Comparison of ENCODE assay signal across 30 mouse cellular contexts in the genomic region with DNA sequence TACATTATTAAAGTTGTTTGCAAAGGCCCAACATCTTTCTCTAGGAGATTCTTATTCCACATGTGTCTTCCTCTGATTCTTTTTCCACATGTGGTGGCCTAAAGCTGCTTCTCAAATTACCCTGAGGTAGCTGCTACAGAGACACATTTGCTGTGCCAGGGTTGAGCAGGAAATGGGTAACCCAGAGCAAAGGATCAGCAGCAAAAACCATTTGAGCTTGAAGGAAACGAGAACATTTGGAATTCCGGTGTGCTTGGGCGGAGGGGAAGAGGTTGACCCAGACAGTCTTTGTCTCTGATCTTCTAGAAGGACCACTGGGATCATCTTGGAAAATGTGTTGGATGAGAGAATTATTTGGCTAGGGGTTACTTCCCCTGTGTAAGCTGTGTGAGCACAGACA. TPM values are rescaled to one million over a fixed set of nuclear protein-coding genes. Genes with fewer than 3 reads are reported as not detected.
A peak's percentile ranks its signal among the peaks of the same experiment; 100 is the strongest.
DNase-seq lines count a peak whose midpoint lies in the region; ATAC-seq and TF ChIP-seq lines count a peak whose summit lies in the region.
"Had no signal": no experiment of that assay in that cellular context is flagged by ENCODE, and none has a peak within 500 bp of the region (broad histone marks: within the 10 kb centered on the region; RNA-seq: fewer than 3 reads in every experiment).

No protein-coding gene starts in this region.

- no peaks in the 10 kb centered on the region for H3K36me3 ChIP-seq in heart, embryonic 11.5 days (ENCODE audit: control insufficient read depth, insufficient read depth, low read length)
- no peaks in the 10 kb centered on the region for H3K36me3 ChIP-seq in heart, postnatal 0 days (replicated peaks; ENCODE audit: control insufficient read depth, insufficient read depth, low read length)
- H3K36me3 ChIP-seq: embryonic facial prominence, embryonic 13.5 days; embryonic facial prominence, embryonic 15.5 days; forebrain, embryonic 10.5 days; forebrain, embryonic 12.5 days; G1E had no signal

- no peaks in the 10 kb centered on the region for H3K4me1 ChIP-seq in heart, embryonic 11.5 days (ENCODE audit: control insufficient read depth, insufficient read depth, low read length)
- no peaks in the 10 kb centered on the region for H3K4me1 ChIP-seq in heart, postnatal 0 days (ENCODE audit: control insufficient read depth, insufficient read depth)
- H3K4me1 ChIP-seq: embryonic facial prominence, embryonic 13.5 days; embryonic facial prominence, embryonic 15.5 days; forebrain, embryonic 10.5 days had no signal

- TF ChIP-seq EP300 in heart, postnatal 0 days (IDR thresholded peaks at IDR 0.05; ENCODE audit: low read depth) = no peak

- peak overlapping the region; percentile 84 for H3K27ac ChIP-seq in gastrocnemius, adult 2 months
- no peak overlapping the region for H3K27ac ChIP-seq in heart, embryonic 11.5 days (ENCODE audit: low read depth, low read length)
- H3K27ac ChIP-seq in heart, postnatal 0 days (ENCODE audit: low read depth) = peak overlapping the region; percentile 30; the same call in 1 of the 2 replicates
- H3K27ac ChIP-seq: embryonic facial prominence, embryonic 13.5 days; embryonic facial prominence, embryonic 15.5 days; forebrain, embryonic 10.5 days; forebrain, embryonic 12.5 days had no signal

- no peak for ATAC-seq in heart, embryonic 11.5 days (replicated peaks; ENCODE audit: insufficient number of reproducible peaks, low FRiP score, low TSS enrichment)
- ATAC-seq in heart, postnatal 0 days (ENCODE audit: insufficient read depth, low read depth) = no peak
- ATAC-seq: activated CD4-positive, CD25-positive, alpha-beta regulatory T cell, adult 4 months; CD4-positive, CD25-positive, alpha-beta regulatory T cell, adult 4 months; forebrain, embryonic 14.5 days; Patski had no signal

- WGBS in heart, embryonic 11.5 days (ENCODE audit: insufficient replicate concordance) = 77% methylated on average over 3 of the region's 3 CpGs
- 58% methylated on average over 3 of the region's 3 CpGs for WGBS in heart, postnatal 0 days

- intact Hi-C loops in gastrocnemius, adult 2 months (cut with DNase I) = no loop called here
- intact Hi-C loops in heart, postnatal 25 days (cut with DNase I) = no loop called here
- intact Hi-C loops in heart, postnatal 36 days (cut with DNase I) = no loop called here

- no peak overlapping the region for H3K9ac ChIP-seq in heart, embryonic 11.5 days (ENCODE audit: low read depth, low read length)
- no peak overlapping the region for H3K9ac ChIP-seq in heart, postnatal 0 days (replicated peaks; ENCODE audit: low read depth, low read length)
- H3K9ac ChIP-seq: embryonic facial prominence, embryonic 13.5 days; embryonic facial prominence, embryonic 15.5 days; forebrain, embryonic 12.5 days had no signal

- no peaks in the 10 kb centered on the region for H3K9me3 ChIP-seq in heart, embryonic 11.5 days (replicated peaks; ENCODE audit: control insufficient read depth, low read length)
- H3K9me3 ChIP-seq in heart, postnatal 0 days (replicated peaks; ENCODE audit: control insufficient read depth, low read length) = no peaks in the 10 kb centered on the region
- H3K9me3 ChIP-seq: embryonic facial prominence, embryonic 13.5 days; embryonic facial prominence, embryonic 15.5 days; forebrain, embryonic 10.5 days; forebrain, embryonic 12.5 days; G1E had no signal

- H3K4me2 ChIP-seq in heart, embryonic 11.5 days = no peak overlapping the region
- H3K4me2 ChIP-seq in heart, postnatal 0 days (ENCODE audit: low read depth, low read length) = no peak overlapping the region
- H3K4me2 ChIP-seq: embryonic facial prominence, embryonic 13.5 days; embryonic facial prominence, embryonic 15.5 days; forebrain, embryonic 12.5 days had no signal

- DNase-seq in gastrocnemius, adult 2 months = peak; percentile 27
- DNase-seq in gastrocnemius, postnatal 10 days = no peak
- peak; percentile 96 for DNase-seq in heart, adult 11 months
- no peak for DNase-seq in heart, postnatal 25 days (ENCODE audit: low spot score)
- peak; percentile 53 for DNase-seq in heart, adult 8-10 months (ENCODE audit: low spot score)
- DNase-seq in heart, postnatal 0 days (ENCODE audit: low spot score) = no peak
- no peak for DNase-seq in heart, postnatal 36 days
- DNase-seq: adrenal gland, adult 8-10 months; adrenal gland, postnatal 14 days; adrenal gland, postnatal 36 days; B cell, adult 2 months; cerebellum, adult 11 months; cerebellum, adult 18-20 months; cerebellum, adult 8-10 months; cerebellum, adult 9-11 months; cerebellum, postnatal 14 days; cerebellum, postnatal 36 days; embryo, embryonic 11 days had no signal

- no peak for TF ChIP-seq CTCF in gastrocnemius, adult 2 months (IDR thresholded peaks at IDR 0.05)
- TF ChIP-seq CTCF in heart, postnatal 0 days (IDR thresholded peaks at IDR 0.05; ENCODE audit: low read depth) = no peak

- H3K27me3 ChIP-seq in heart, embryonic 11.5 days (ENCODE audit: control insufficient read depth, insufficient read depth, low read length) = 0 out of 2 replicates have a peak, but pooled peaks cover 6% of the 10 kb centered on the region
- H3K27me3 ChIP-seq in heart, postnatal 0 days (ENCODE audit: control insufficient read depth, insufficient read depth, low read length) = no peaks in the 10 kb centered on the region
- H3K27me3 ChIP-seq: CH12.LX had no signal

- H3K4me3 ChIP-seq in gastrocnemius, adult 2 months = peak overlapping the region; percentile 60
- no peak overlapping the region for H3K4me3 ChIP-seq in heart, embryonic 11.5 days (ENCODE audit: low read depth, low read length)
- no peak overlapping the region for H3K4me3 ChIP-seq in heart, postnatal 0 days (ENCODE audit: low read depth, low read length)
- H3K4me3 ChIP-seq: embryonic facial prominence, embryonic 13.5 days; embryonic facial prominence, embryonic 15.5 days; erythroblast, embryonic 14.5 days; forebrain, embryonic 10.5 days; forebrain, embryonic 12.5 days had no signal

RNA-seq across cellular contexts. Expression of gene Tsc22d3, which starts 24.8 kb away (rescaled TPM):
- total RNA-seq in gastrocnemius, adult 2 months (2021) = 100 to 1,000 TPM; 243 to 420 TPM
- 100 to 1,000 TPM; 105 to 153 TPM for total RNA-seq in gastrocnemius, postnatal 10 days (2021)
- total RNA-seq in heart, postnatal 25 days (2021) = 100 to 1,000 TPM; 130 to 184 TPM
- total RNA-seq in heart, adult 8-10 months (2022) = 100 to 1,000 TPM; 121 to 152 (median 126) TPM
- 184 and 203 TPM in 2 replicates for polyA plus RNA-seq in heart, embryonic 11.5 days (2014; fragmentation: Nextera tagmentation; extraction: Ambion mirVana)
- 187 and 240 TPM in 2 replicates for total RNA-seq in heart, postnatal 0 days (2014; rRNA removed; ENCODE audit: low replicate concordance)
- polyA plus RNA-seq in heart, postnatal 0 days (2015; fragmentation: Nextera tagmentation; extraction: Ambion mirVana) = 165 and 172 TPM in 2 replicates
- 100 to 1,000 TPM; 149 to 172 TPM for total RNA-seq in heart, postnatal 36 days (2021)

Comparison
In these comparisons a context has a peak if more than half of its experiments do, and no peak if none do; other contexts are left out.
1. DNase-seq: peak in gastrocnemius, adult 2 months (single experiment), heart, adult 11 months (single experiment) and heart, adult 8-10 months (single experiment); none in gastrocnemius, postnatal 10 days (single experiment), heart, postnatal 25 days (single experiment), heart, postnatal 0 days (single experiment) and heart, postnatal 36 days (0 of 2).